Mouse (Mus musculus): ENCODE data around the gene Gmpr2. TPM values are rescaled to one million over a fixed set of nuclear protein-coding genes. Genes with fewer than 3 reads are reported as not detected.

Gmpr2 gene
- polyA plus RNA-seq, 2 experiments, result 51.1 to 53.1 TPM

GRCm38 (mm10) chr14:55722438-55722945, 50.8 kb downstream of the Gmpr2 start:
- Histone ChIP-seq H3K36me3 (ENCODE audit: control insufficient read depth, insufficient read depth, low read length) (peaks cover 16% of the 10 kb centered on the region), H3K4me3 (replicated peaks; ENCODE audit: low read length) (peak overlapping the region; percentile 76), H3K9me3 (ENCODE audit: control insufficient read depth, low read length) (no peaks in the 10 kb centered on the region), H3K9ac (ENCODE audit: low read depth, low read length, severe bottlenecking) (peak overlapping the region; percentile 74; the same call in 1 of the 2 replicates), H3K4me2 (replicated peaks; ENCODE audit: low read depth, low read length, severe bottlenecking) (peak overlapping the region; percentile 68), H3K27me3 (ENCODE audit: control insufficient read depth, insufficient read depth, low read length) (no peaks in the 10 kb centered on the region), H3K27ac (replicated peaks; ENCODE audit: low read depth, low read length) (0 out of 2 replicates have a peak overlapping the region, but pooled peaks have one; percentile 11), H3K4me1 (ENCODE audit: control insufficient read depth, insufficient read depth, low read length) (0 out of 2 replicates have a peak, but pooled peaks cover 2% of the 10 kb centered on the region)
- ATAC-seq (ENCODE audit: low FRiP score, low read depth) (no peak), DNase-seq (ENCODE audit: low spot score) (no peak)
- WGBS, result 52% methylated on average over 8 of the region's 8 CpGs
- TF ChIP-seq POLR2A (IDR thresholded peaks at IDR 0.05; ENCODE audit: borderline replicate concordance, extremely low read depth, insufficient read depth, insufficient read length), result no peak

DNA sequence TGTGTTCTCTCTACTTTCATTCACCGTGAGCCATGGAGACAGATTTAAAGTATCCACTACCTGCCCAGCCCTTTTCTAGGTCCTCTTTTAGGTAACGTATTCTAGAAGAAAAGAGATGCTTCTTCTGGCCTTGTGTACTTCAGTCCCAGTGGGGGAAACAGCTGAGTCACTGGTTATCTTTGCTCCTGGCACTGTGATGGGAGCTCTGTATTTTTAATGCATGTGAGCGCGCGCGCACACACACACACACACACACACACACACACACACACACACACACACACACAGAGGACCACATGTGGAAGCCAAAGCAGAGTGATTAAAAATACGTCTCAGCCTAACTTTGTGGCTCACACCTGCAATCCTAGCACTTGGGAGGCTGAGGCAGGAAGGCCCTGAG, 51.7 kb downstream of the Gmpr2 start:
- Histone ChIP-seq H3K27me3 (ENCODE audit: control insufficient read depth, insufficient read depth, low read length) (no peaks in the 10 kb centered on the region), H3K4me3 (replicated peaks; ENCODE audit: low read length) (no peak overlapping the region), H3K9me3 (ENCODE audit: control insufficient read depth, low read length) (no peaks in the 10 kb centered on the region), H3K36me3 (ENCODE audit: control insufficient read depth, insufficient read depth, low read length) (peaks cover 8% of the 10 kb centered on the region), H3K4me1 (ENCODE audit: control insufficient read depth, insufficient read depth, low read length) (0 out of 2 replicates have a peak, but pooled peaks cover 2% of the 10 kb centered on the region), H3K4me2 (replicated peaks; ENCODE audit: low read depth, low read length, severe bottlenecking) (no peak overlapping the region), H3K9ac (ENCODE audit: low read depth, low read length, severe bottlenecking) (no peak overlapping the region), H3K27ac (replicated peaks; ENCODE audit: low read depth, low read length) (no peak overlapping the region)
- 87% methylated on average over 7 of the region's 7 CpGs for WGBS
- no peak for ATAC-seq (ENCODE audit: low FRiP score, low read depth)
- no peak for DNase-seq (ENCODE audit: low spot score)
- TF ChIP-seq POLR2A (IDR thresholded peaks at IDR 0.05; ENCODE audit: borderline replicate concordance, extremely low read depth, insufficient read depth, insufficient read length), result no peak

- H3K4me2 ChIP-seq (replicated peaks; ENCODE audit: low read depth, low read length, severe bottlenecking), result no peak overlapping the region
- no peaks in the 10 kb centered on the region for H3K36me3 ChIP-seq (ENCODE audit: control insufficient read depth, insufficient read depth, low read length)
- H3K9ac ChIP-seq (ENCODE audit: low read depth, low read length, severe bottlenecking), result no peak overlapping the region
- ATAC-seq (ENCODE audit: low FRiP score, low read depth) (no peak), DNase-seq (ENCODE audit: low spot score) (no peak)
- H3K4me1 ChIP-seq (ENCODE audit: control insufficient read depth, insufficient read depth, low read length), result 0 out of 2 replicates have a peak, but pooled peaks cover 2% of the 10 kb centered on the region
- 65% methylated on average over 8 of the region's 8 CpGs for WGBS
- H3K27ac ChIP-seq (replicated peaks; ENCODE audit: low read depth, low read length), result no peak overlapping the region
- no peak for TF ChIP-seq POLR2A (IDR thresholded peaks at IDR 0.05; ENCODE audit: borderline replicate concordance, extremely low read depth, insufficient read depth, insufficient read length)
- no peak overlapping the region for H3K4me3 ChIP-seq (replicated peaks; ENCODE audit: low read length)
- H3K9me3 ChIP-seq (ENCODE audit: control insufficient read depth, low read length), result no peaks in the 10 kb centered on the region
- H3K27me3 ChIP-seq (ENCODE audit: control insufficient read depth, insufficient read depth, low read length), result no peaks in the 10 kb centered on the region
Measured at GRCm38 (mm10) chr14:55724411-55724871, 52.7 kb downstream of the Gmpr2 start.

DNA sequence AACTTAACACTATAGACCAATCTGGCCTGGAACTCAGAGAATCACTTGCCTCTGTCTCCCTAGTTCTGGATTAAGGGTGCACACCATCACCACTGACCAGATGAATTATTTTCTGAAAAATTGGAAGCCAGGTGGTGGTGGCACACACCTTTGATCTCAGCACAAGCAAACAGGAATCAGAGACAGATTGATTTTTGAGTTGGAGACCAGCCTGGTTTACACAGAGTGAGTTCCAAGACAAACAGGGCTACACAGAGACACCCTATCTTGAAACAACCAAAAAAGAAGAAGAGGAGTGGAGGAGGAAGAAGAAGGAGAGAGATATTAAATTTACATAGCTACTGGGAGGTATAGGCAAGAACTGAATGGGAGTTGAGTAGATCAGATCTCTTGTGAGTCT, 54.5 kb downstream of the Gmpr2 start:
- 0 out of 2 replicates have a peak, but pooled peaks cover 2% of the 10 kb centered on the region for H3K4me1 ChIP-seq (ENCODE audit: control insufficient read depth, insufficient read depth, low read length)
- H3K4me3 ChIP-seq (replicated peaks; ENCODE audit: low read length), result no peak overlapping the region
- no peak overlapping the region for H3K4me2 ChIP-seq (replicated peaks; ENCODE audit: low read depth, low read length, severe bottlenecking)
- no peaks in the 10 kb centered on the region for H3K36me3 ChIP-seq (ENCODE audit: control insufficient read depth, insufficient read depth, low read length)
- no peak for TF ChIP-seq POLR2A (IDR thresholded peaks at IDR 0.05; ENCODE audit: borderline replicate concordance, extremely low read depth, insufficient read depth, insufficient read length)
- H3K9ac ChIP-seq (ENCODE audit: low read depth, low read length, severe bottlenecking), result no peak overlapping the region
- H3K27me3 ChIP-seq (ENCODE audit: control insufficient read depth, insufficient read depth, low read length), result no peaks in the 10 kb centered on the region
- no peak for ATAC-seq (ENCODE audit: low FRiP score, low read depth)
- H3K27ac ChIP-seq (replicated peaks; ENCODE audit: low read depth, low read length), result no peak overlapping the region
- DNase-seq (ENCODE audit: low spot score), result no peak
- no peaks in the 10 kb centered on the region for H3K9me3 ChIP-seq (ENCODE audit: control insufficient read depth, low read length)

DNA sequence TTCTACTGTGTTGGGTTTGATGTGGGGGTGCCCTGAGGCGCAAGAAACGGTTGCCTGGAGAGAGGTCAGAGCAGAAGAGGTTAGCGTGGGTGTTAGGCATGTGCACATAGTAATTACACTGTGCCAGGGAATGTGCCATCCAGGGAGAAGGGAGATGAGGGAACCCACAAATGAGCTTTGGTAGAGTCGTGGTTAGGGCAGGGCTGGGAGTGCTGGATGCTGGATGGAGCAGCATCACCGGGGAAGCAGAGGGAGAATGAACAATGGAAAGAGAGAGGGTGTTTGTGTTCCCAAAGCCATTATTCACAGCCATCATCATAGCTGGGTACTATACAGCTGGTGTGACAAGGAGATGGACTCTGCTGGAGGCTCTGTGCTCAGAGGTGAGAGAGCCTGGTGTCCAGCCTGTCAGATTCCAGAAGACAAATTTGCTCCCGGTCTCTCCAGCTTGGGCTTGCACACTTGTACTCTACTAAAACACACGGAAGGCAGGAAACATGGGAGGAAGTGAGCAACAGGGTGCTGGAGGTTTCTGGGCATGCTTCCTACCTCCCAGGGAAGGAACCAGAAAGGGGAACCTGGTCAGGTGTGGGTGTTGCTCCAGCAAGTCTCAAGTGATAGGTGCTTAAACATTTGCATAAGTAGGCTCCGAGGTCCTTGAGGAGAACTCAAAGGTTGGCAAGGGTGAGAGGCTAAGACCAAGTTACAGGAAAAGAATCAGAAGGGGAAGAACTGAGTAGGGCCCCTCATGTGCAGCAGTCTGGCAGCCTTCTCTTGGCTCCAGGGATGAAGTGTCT, 56.3 kb downstream of the Gmpr2 start:
- Histone ChIP-seq H3K4me2 (replicated peaks; ENCODE audit: low read depth, low read length, severe bottlenecking) (no peak overlapping the region), H3K4me1 (ENCODE audit: control insufficient read depth, insufficient read depth, low read length) (no peaks in the 10 kb centered on the region), H3K9me3 (ENCODE audit: control insufficient read depth, low read length) (no peaks in the 10 kb centered on the region), H3K27me3 (ENCODE audit: control insufficient read depth, insufficient read depth, low read length) (no peaks in the 10 kb centered on the region), H3K27ac (replicated peaks; ENCODE audit: low read depth, low read length) (no peak overlapping the region), H3K36me3 (ENCODE audit: control insufficient read depth, insufficient read depth, low read length) (no peaks in the 10 kb centered on the region), H3K4me3 (replicated peaks; ENCODE audit: low read length) (no peak overlapping the region), H3K9ac (ENCODE audit: low read depth, low read length, severe bottlenecking) (no peak overlapping the region)
- ATAC-seq (ENCODE audit: low FRiP score, low read depth) (no peak), DNase-seq (ENCODE audit: low spot score) (no peak)
- WGBS, result 72% methylated on average over 8 of the region's 8 CpGs
- TF ChIP-seq POLR2A (IDR thresholded peaks at IDR 0.05; ENCODE audit: borderline replicate concordance, extremely low read depth, insufficient read depth, insufficient read length), result no peak

Other genes with a start within 250 kb of the Gmpr2 start
Only the 30 nearest of the 35 such genes appear.
- gene Carmil3, start 181.3 kb upstream of the Gmpr2 start, polyA plus RNA-seq (2012; rRNA removed), result 24.8 and 28.8 TPM in 2 replicates
- 3.6 and 5.4 TPM in 2 replicates for gene Carmil3, start 181.3 kb upstream of the Gmpr2 start, polyA plus RNA-seq (2014; fragmentation: Nextera tagmentation; extraction: Ambion mirVana)
- 0.74 and 0.83 TPM in 2 replicates for gene Cpne6, start 161.5 kb upstream of the Gmpr2 start, polyA plus RNA-seq (2012; rRNA removed)
- gene Cpne6, start 161.5 kb upstream of the Gmpr2 start, polyA plus RNA-seq (2014; fragmentation: Nextera tagmentation; extraction: Ambion mirVana), result 0.47 and 0.65 TPM in 2 replicates
- gene Nrl, start 147.0 kb upstream of the Gmpr2 start, polyA plus RNA-seq (2012; rRNA removed), result 0.06 TPM in 1 of 2 replicates, not detected in the other
- not detected in 2 replicates for gene Nrl, start 147.0 kb upstream of the Gmpr2 start, polyA plus RNA-seq (2014; fragmentation: Nextera tagmentation; extraction: Ambion mirVana)
- gene Pck2, start 131.7 kb upstream of the Gmpr2 start, polyA plus RNA-seq (2012; rRNA removed), result 39.3 and 52.1 TPM in 2 replicates
- gene Pck2, start 131.7 kb upstream of the Gmpr2 start, polyA plus RNA-seq (2014; fragmentation: Nextera tagmentation; extraction: Ambion mirVana), result 22.5 and 28.0 TPM in 2 replicates
- 47.5 and 53.0 TPM in 2 replicates for gene Dcaf11, start 111.9 kb upstream of the Gmpr2 start, polyA plus RNA-seq (2012; rRNA removed)
- gene Dcaf11, start 111.9 kb upstream of the Gmpr2 start, polyA plus RNA-seq (2014; fragmentation: Nextera tagmentation; extraction: Ambion mirVana), result 53.8 and 56.0 TPM in 2 replicates
- gene A730061H03Rik, start 111.5 kb upstream of the Gmpr2 start, polyA plus RNA-seq (2012; rRNA removed), result 0.67 and 0.88 TPM in 2 replicates
- gene A730061H03Rik, start 111.5 kb upstream of the Gmpr2 start, polyA plus RNA-seq (2014; fragmentation: Nextera tagmentation; extraction: Ambion mirVana), result 0.74 and 1.7 TPM in 2 replicates
- 30.9 and 43.0 TPM in 2 replicates for gene Fitm1, start 96.3 kb upstream of the Gmpr2 start, polyA plus RNA-seq (2012; rRNA removed)
- gene Fitm1, start 96.3 kb upstream of the Gmpr2 start, polyA plus RNA-seq (2014; fragmentation: Nextera tagmentation; extraction: Ambion mirVana), result 19.1 and 26.9 TPM in 2 replicates
- 66.8 and 77.6 TPM in 2 replicates for gene Psme1, start 93.8 kb upstream of the Gmpr2 start, polyA plus RNA-seq (2012; rRNA removed)
- gene Psme1, start 93.8 kb upstream of the Gmpr2 start, polyA plus RNA-seq (2014; fragmentation: Nextera tagmentation; extraction: Ambion mirVana), result 147 and 154 TPM in 2 replicates
- 6.6 and 6.9 TPM in 2 replicates for gene Emc9, start 86.6 kb upstream of the Gmpr2 start, polyA plus RNA-seq (2012; rRNA removed)
- 6.5 and 7.0 TPM in 2 replicates for gene Emc9, start 86.6 kb upstream of the Gmpr2 start, polyA plus RNA-seq (2014; fragmentation: Nextera tagmentation; extraction: Ambion mirVana)
- 75.8 and 78.5 TPM in 2 replicates for gene Psme2, start 80.8 kb upstream of the Gmpr2 start, polyA plus RNA-seq (2012; rRNA removed)
- gene Psme2, start 80.8 kb upstream of the Gmpr2 start, polyA plus RNA-seq (2014; fragmentation: Nextera tagmentation; extraction: Ambion mirVana), result 239 and 245 TPM in 2 replicates
- 23.0 and 34.1 TPM in 2 replicates for gene Rnf31, start 80.2 kb upstream of the Gmpr2 start, polyA plus RNA-seq (2012; rRNA removed)
- gene Rnf31, start 80.2 kb upstream of the Gmpr2 start, polyA plus RNA-seq (2014; fragmentation: Nextera tagmentation; extraction: Ambion mirVana), result 13.1 and 18.1 TPM in 2 replicates
- gene Irf9, start 68.4 kb upstream of the Gmpr2 start, polyA plus RNA-seq (2012; rRNA removed), result 21.0 and 26.4 TPM in 2 replicates
- gene Irf9, start 68.4 kb upstream of the Gmpr2 start, polyA plus RNA-seq (2014; fragmentation: Nextera tagmentation; extraction: Ambion mirVana), result 9.8 and 11.3 TPM in 2 replicates
- 8.9 and 9.6 TPM in 2 replicates for gene Rec8, start 53.9 kb upstream of the Gmpr2 start, polyA plus RNA-seq (2012; rRNA removed)
- 2.4 and 2.8 TPM in 2 replicates for gene Rec8, start 53.9 kb upstream of the Gmpr2 start, polyA plus RNA-seq (2014; fragmentation: Nextera tagmentation; extraction: Ambion mirVana)
- gene Ipo4, start 36.0 kb upstream of the Gmpr2 start, polyA plus RNA-seq (2012; rRNA removed), result 185 and 239 TPM in 2 replicates
- 131 and 133 TPM in 2 replicates for gene Ipo4, start 36.0 kb upstream of the Gmpr2 start, polyA plus RNA-seq (2014; fragmentation: Nextera tagmentation; extraction: Ambion mirVana)
- gene Gm49378, start 34.0 kb upstream of the Gmpr2 start, polyA plus RNA-seq (2012; rRNA removed), result 6.8 and 12.2 TPM in 2 replicates
- gene Gm49378, start 34.0 kb upstream of the Gmpr2 start, polyA plus RNA-seq (2014; fragmentation: Nextera tagmentation; extraction: Ambion mirVana), result 1.5 and 3.7 TPM in 2 replicates
- gene Tm9sf1, start 28.1 kb upstream of the Gmpr2 start, polyA plus RNA-seq (2012; rRNA removed), result 92.3 and 128 TPM in 2 replicates
- gene Tm9sf1, start 28.1 kb upstream of the Gmpr2 start, polyA plus RNA-seq (2014; fragmentation: Nextera tagmentation; extraction: Ambion mirVana), result 111 and 116 TPM in 2 replicates
- gene Tssk4, start 21.8 kb upstream of the Gmpr2 start, polyA plus RNA-seq (2012; rRNA removed), result 2.9 and 3.3 TPM in 2 replicates
- 1.2 and 1.4 TPM in 2 replicates for gene Tssk4, start 21.8 kb upstream of the Gmpr2 start, polyA plus RNA-seq (2014; fragmentation: Nextera tagmentation; extraction: Ambion mirVana)
- gene Mdp1, start 11.4 kb upstream of the Gmpr2 start, polyA plus RNA-seq (2012; rRNA removed), result 47.4 and 49.7 TPM in 2 replicates
- gene Mdp1, start 11.4 kb upstream of the Gmpr2 start, polyA plus RNA-seq (2014; fragmentation: Nextera tagmentation; extraction: Ambion mirVana), result 53.7 and 59.1 TPM in 2 replicates
- gene Nedd8, start 183 bp downstream of the Gmpr2 start, polyA plus RNA-seq (2012; rRNA removed), result 347 and 416 TPM in 2 replicates
- gene Nedd8, start 183 bp downstream of the Gmpr2 start, polyA plus RNA-seq (2014; fragmentation: Nextera tagmentation; extraction: Ambion mirVana), result 567 and 583 TPM in 2 replicates
- gene Tinf2, start 9.9 kb downstream of the Gmpr2 start, polyA plus RNA-seq (2012; rRNA removed), result 35.9 and 38.4 TPM in 2 replicates
- 34.2 and 40.1 TPM in 2 replicates for gene Tinf2, start 9.9 kb downstream of the Gmpr2 start, polyA plus RNA-seq (2014; fragmentation: Nextera tagmentation; extraction: Ambion mirVana)
- 15.0 and 17.7 TPM in 2 replicates for gene Tgm1, start 42.0 kb downstream of the Gmpr2 start, polyA plus RNA-seq (2012; rRNA removed)
- 17.0 and 21.2 TPM in 2 replicates for gene Tgm1, start 42.0 kb downstream of the Gmpr2 start, polyA plus RNA-seq (2014; fragmentation: Nextera tagmentation; extraction: Ambion mirVana)
- gene Rabggta, start 50.3 kb downstream of the Gmpr2 start, polyA plus RNA-seq (2012; rRNA removed), result 41.7 and 53.5 TPM in 2 replicates
- gene Rabggta, start 50.3 kb downstream of the Gmpr2 start, polyA plus RNA-seq (2014; fragmentation: Nextera tagmentation; extraction: Ambion mirVana), result 20.4 and 23.0 TPM in 2 replicates
- 88.3 and 109 TPM in 2 replicates for gene Dhrs1, start 73.7 kb downstream of the Gmpr2 start, polyA plus RNA-seq (2012; rRNA removed)
- gene Dhrs1, start 73.7 kb downstream of the Gmpr2 start, polyA plus RNA-seq (2014; fragmentation: Nextera tagmentation; extraction: Ambion mirVana), result 82.0 and 89.7 TPM in 2 replicates
- 23.5 and 30.5 TPM in 2 replicates for gene Nop9, start 73.8 kb downstream of the Gmpr2 start, polyA plus RNA-seq (2012; rRNA removed)
- 37.6 and 38.1 TPM in 2 replicates for gene Nop9, start 73.8 kb downstream of the Gmpr2 start, polyA plus RNA-seq (2014; fragmentation: Nextera tagmentation; extraction: Ambion mirVana)
- gene Cideb, start 86.5 kb downstream of the Gmpr2 start, polyA plus RNA-seq (2012; rRNA removed), result 2.1 and 2.6 TPM in 2 replicates
- gene Cideb, start 86.5 kb downstream of the Gmpr2 start, polyA plus RNA-seq (2014; fragmentation: Nextera tagmentation; extraction: Ambion mirVana), result 0.41 and 0.46 TPM in 2 replicates
- 0.44 and 0.65 TPM in 2 replicates for gene Ltb4r2, start 89.5 kb downstream of the Gmpr2 start, polyA plus RNA-seq (2012; rRNA removed)
- 0.61 and 0.74 TPM in 2 replicates for gene Ltb4r2, start 89.5 kb downstream of the Gmpr2 start, polyA plus RNA-seq (2014; fragmentation: Nextera tagmentation; extraction: Ambion mirVana)
- gene Ltb4r1, start 94.0 kb downstream of the Gmpr2 start, polyA plus RNA-seq (2012; rRNA removed), result 1.1 and 1.2 TPM in 2 replicates
- 0.33 and 0.78 TPM in 2 replicates for gene Ltb4r1, start 94.0 kb downstream of the Gmpr2 start, polyA plus RNA-seq (2014; fragmentation: Nextera tagmentation; extraction: Ambion mirVana)
- 32.4 and 35.0 TPM in 2 replicates for gene Adcy4, start 112.2 kb downstream of the Gmpr2 start, polyA plus RNA-seq (2012; rRNA removed)
- 16.8 and 17.8 TPM in 2 replicates for gene Adcy4, start 112.2 kb downstream of the Gmpr2 start, polyA plus RNA-seq (2014; fragmentation: Nextera tagmentation; extraction: Ambion mirVana)
- gene Ripk3, start 116.9 kb downstream of the Gmpr2 start, polyA plus RNA-seq (2012; rRNA removed), result 35.9 and 41.4 TPM in 2 replicates
- gene Ripk3, start 116.9 kb downstream of the Gmpr2 start, polyA plus RNA-seq (2014; fragmentation: Nextera tagmentation; extraction: Ambion mirVana), result 30.5 and 37.6 TPM in 2 replicates
- gene Nfatc4, start 151.2 kb downstream of the Gmpr2 start, polyA plus RNA-seq (2012; rRNA removed), result 171 and 233 TPM in 2 replicates
- gene Nfatc4, start 151.2 kb downstream of the Gmpr2 start, polyA plus RNA-seq (2014; fragmentation: Nextera tagmentation; extraction: Ambion mirVana), result 83.5 and 114 TPM in 2 replicates